Mouse (Mus musculus): ENCODE measurements around the gene Snap25. TPM values are rescaled to one million over a fixed set of nuclear protein-coding genes. Genes with fewer than 3 reads are reported as not detected.
A peak's percentile ranks its signal among the peaks of the same experiment; 100 is the strongest.

The Snap25 gene
- total RNA-seq, 2 experiments from 2014 or later, result 1,881 to 1,910 TPM

DNA sequence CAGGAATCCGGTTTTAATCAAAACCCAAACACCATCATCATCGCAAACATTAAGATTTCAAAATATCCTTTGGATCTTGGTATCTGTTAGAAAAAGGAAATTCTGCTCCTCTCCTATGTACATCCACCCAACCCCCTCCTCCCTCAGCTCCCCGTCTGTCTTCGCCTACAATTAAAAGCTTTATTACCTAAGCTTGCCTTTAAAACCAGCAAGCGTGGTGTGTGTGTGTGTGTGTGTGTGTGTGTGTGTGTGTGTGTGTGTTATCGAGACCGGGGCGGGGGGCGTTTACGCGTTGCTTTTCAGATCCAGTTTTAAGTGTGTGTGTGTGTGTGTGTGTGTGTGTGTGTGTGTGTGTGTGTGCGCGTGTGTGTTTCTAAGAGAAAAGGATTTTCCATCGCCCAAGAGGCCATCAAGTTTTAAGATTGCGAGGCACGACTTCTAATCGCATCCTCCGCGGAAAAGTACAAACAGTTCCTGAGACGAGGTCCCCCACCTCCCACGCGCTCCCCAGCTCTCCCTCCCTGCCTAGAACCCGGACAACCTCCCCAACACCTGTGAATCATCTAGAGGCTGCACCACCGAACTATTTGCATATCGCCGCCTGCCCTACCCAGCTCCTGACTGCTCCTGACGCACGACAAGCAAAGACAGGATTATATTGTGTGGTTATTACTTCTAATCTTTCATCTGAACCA is 1.4 kb upstream of the Snap25 start:
- DNase-seq (ENCODE audit: extremely low spot score in 1 of 2, low spot score in 1 of 2), result peak; percentile 32 to 36

DNA sequence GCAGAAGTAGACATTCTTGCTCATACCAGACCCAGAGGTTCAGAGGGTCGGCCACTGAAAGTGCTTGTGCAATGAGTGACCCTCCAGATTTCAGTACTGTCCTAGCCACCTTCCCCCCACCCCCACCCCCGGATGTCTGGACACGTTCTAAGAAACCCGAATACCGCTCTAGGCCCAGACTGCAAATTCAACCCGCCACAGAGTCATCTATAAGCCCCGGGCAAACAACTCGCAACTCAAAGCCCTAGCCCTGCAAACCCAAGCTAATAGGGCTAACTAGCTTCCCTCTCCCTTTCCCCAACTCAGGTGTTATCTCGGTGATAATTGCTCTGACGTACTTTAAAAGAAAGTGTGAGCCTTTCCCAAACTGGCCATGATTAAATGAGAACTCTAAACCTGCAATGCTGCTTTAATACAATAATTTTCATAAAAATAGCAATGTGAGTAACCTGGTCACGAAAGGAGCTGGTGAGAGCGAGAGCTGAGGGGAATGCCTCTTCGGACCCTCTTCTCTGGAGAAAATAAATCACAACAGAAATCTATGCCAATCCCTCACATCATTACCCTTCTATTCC is 725 bp upstream of the Snap25 start:
- no peak for DNase-seq (ENCODE audit: extremely low spot score in 1 of 2, low spot score in 1 of 2)

- peak; percentile 55 to 67 for DNase-seq (ENCODE audit: extremely low spot score in 1 of 2, low spot score in 1 of 2)
Observed at GRCm38 (mm10) chr2:136714008-136714411, 757 bp downstream of the Snap25 start.

DNA sequence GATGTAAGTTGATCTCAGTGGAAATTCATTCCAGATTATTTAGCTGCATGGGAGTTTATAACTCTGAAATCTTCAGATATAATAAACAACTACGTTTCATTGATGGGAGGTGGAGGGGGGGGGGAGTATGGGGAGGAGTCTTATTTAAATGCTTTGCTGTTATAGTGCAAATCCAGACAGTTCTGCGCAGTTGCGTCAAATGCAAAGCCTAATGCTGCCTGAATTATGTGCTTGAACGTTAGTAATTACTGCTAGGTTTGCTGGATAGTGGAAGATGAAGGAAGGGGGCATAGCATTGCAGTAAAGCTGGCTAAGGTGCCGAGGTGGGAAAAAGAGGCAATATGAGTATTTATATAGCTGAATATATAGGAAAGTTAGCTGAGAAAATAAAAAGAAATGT is 2.3 kb downstream of the Snap25 start:
- DNase-seq (ENCODE audit: extremely low spot score in 1 of 2, low spot score in 1 of 2), result no peak

DNA sequence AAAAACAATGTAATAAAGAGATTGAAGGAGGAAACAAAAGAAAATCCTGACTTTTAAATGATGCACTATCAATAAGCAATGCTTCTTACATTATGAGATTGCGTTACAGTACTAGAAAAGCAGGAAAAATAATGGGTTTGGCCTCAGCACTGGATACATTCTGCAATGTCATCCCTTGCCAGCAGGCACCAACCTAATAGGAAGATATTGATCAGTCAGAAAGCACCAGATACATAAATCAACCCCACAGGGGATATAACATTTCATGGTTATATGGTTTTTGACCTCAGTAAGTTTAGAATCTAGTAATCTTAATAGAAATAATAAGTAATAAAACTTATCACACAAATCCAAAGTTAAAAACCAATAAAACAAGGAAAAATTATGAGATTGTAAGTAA is 3.1 kb downstream of the Snap25 start:
- no peak for DNase-seq (ENCODE audit: extremely low spot score in 1 of 2, low spot score in 1 of 2)

GRCm38 (mm10) chr2:136720235-136720634 is 7.0 kb downstream of the Snap25 start:
- DNase-seq (ENCODE audit: extremely low spot score in 1 of 2, low spot score in 1 of 2), result peak in 1 of 2 experiments; percentile 71

DNA sequence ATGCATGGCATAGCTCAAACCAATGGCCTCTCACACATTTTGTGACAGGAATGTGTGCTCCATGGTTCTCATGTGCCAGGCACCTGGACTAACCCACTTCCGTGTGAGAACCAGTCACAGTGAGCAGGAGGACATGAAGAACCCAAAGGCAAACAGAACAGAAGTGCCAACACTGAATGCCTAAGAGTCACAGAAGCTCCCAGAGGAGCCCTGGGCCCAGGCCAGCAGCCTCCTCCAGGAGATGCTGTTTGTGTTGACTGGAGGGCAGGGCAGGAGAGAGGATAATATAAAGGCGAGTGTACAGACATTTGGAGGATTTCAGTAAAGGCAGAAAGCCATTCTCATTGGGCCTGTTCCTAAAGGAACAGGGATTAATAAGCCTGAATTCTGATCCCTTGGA is 25.0 kb downstream of the Snap25 start:
- DNase-seq (ENCODE audit: extremely low spot score in 1 of 2, low spot score in 1 of 2), result no peak

GRCm38 (mm10) chr2:136742230-136742629 is 29.0 kb downstream of the Snap25 start:
- DNase-seq (ENCODE audit: extremely low spot score in 1 of 2, low spot score in 1 of 2), result no peak

GRCm38 (mm10) chr2:136744683-136745326 is 31.6 kb downstream of the Snap25 start:
- no peak for DNase-seq (ENCODE audit: extremely low spot score in 1 of 2, low spot score in 1 of 2)

GRCm38 (mm10) chr2:136745327-136745994 is 32.2 kb downstream of the Snap25 start:
- no peak for DNase-seq (ENCODE audit: extremely low spot score in 1 of 2, low spot score in 1 of 2)

DNA sequence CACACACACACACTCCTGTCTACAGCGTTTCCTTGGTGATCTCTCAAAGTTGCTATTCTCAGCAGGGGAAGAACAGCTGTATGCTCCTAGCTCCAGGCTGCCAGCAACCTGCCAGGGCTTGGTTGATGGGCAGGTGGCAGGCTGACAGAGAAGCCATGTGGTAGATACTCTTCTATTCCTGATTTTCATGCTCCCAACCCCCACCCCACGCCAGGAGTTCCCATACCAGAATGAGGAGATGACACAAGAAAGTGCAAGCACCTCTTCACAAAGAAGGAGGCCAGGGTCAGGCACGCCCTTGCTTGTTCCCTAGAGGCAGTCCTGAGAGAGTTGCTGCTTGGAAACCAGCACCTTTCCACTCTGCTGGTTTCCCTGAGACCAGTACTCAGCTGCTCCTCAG is 40.4 kb downstream of the Snap25 start:
- peak in 1 of 2 experiments; percentile 30 for DNase-seq (ENCODE audit: extremely low spot score in 1 of 2, low spot score in 1 of 2)

- no peak for DNase-seq (ENCODE audit: extremely low spot score in 1 of 2, low spot score in 1 of 2)
Observed at GRCm38 (mm10) chr2:136758809-136759551, 45.7 kb downstream of the Snap25 start.

GRCm38 (mm10) chr2:136778156-136778555 is 64.9 kb downstream of the Snap25 start:
- DNase-seq (ENCODE audit: extremely low spot score in 1 of 2, low spot score in 1 of 2), result no peak

GRCm38 (mm10) chr2:136778674-136779073 is 65.4 kb downstream of the Snap25 start:
- no peak for DNase-seq (ENCODE audit: extremely low spot score in 1 of 2, low spot score in 1 of 2)

GRCm38 (mm10) chr2:136780268-136780667 is 67.0 kb downstream of the Snap25 start:
- DNase-seq (ENCODE audit: extremely low spot score in 1 of 2, low spot score in 1 of 2), result no peak

DNA sequence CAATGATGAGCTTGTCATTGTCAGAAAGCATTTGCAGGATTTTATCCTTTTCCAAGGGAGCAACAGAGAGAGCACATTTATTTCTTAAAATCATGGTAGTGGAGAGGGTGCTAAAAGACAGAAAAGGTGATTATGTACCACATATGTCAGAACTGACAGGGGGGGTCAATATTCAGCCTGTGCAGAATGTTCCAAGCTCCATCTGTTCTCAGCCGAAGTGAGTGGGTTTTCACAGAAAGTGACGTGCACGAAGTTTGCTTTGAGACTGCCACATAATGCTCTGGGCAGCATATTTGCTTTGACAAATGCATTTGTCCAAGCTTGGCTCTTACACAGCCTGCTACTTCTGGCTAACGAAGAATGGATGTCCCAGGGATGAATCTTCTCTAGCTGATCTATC is 71.1 kb downstream of the Snap25 start:
- DNase-seq (ENCODE audit: extremely low spot score in 1 of 2, low spot score in 1 of 2), result no peak

GRCm38 (mm10) chr2:136788379-136788778 is 75.1 kb downstream of the Snap25 start:
- DNase-seq (ENCODE audit: extremely low spot score in 1 of 2, low spot score in 1 of 2), result no peak

DNA sequence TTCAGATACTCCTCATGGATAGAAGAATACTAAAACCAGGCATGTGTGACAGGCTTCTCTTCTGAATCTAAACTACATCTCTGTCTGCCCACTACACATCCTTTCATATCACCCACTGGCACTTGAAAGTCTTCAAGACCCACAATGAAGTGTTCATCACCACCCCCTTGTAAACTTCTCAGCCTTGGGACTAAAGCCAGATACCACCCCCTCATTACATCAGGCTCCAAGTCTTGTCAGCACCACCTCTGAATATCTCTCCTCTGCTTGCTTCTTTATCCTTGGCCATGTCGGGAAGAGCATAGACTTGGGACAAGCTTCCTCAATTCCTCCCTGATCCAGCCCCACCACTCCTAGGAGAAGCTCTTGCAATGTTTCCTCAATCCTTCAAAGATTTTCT is 83.3 kb downstream of the Snap25 start:
- no peak for DNase-seq (ENCODE audit: extremely low spot score in 1 of 2, low spot score in 1 of 2)

GRCm38 (mm10) chr2:136798887-136799430 is 85.7 kb downstream of the Snap25 start:
- DNase-seq (ENCODE audit: extremely low spot score in 1 of 2, low spot score in 1 of 2), result no peak

DNA sequence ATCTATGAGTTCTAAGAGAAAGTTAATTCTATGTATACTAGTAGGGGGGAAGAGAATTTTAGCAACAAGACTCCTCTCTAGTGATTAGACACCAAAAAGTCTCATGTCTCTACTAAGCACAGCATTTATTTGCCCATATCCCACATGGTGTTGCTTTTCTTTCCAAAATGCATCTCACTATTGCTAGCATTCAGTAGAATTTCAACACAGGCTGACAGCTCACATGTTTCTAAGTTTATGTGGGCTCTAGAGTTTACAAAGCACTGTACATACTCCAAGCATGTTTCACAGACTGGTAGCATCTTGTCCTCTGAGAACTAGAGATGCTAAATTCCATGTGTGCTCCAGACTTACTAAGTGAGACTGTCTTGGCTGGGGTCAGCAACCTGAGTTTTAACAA is 87.8 kb downstream of the Snap25 start:
- DNase-seq (ENCODE audit: extremely low spot score in 1 of 2, low spot score in 1 of 2), result no peak

Data from layer of hippocampus, postnatal 25 days (tissue).